Mouse (Mus musculus) limb, embryonic 11.5 days (tissue): Measurements from ENCODE around the gene Stard9. TPM values are rescaled to one million over a fixed set of nuclear protein-coding genes. Genes with fewer than 3 reads are reported as not detected.

Experiments used
- ATAC-seq: fragments of 200-750 bp; cut with Nextera tagmentation; 2 replicates; pipeline ENCODE4 v1.8.0; 2017; ENCODE audit warnings: low read depth; ENCODE audit not compliant: insufficient number of reproducible peaks, low FRiP score, low TSS enrichment
- DNase-seq: peaks from one replicate; pipeline ENCODE4 v3.0.0-alpha.2; 2015; ENCODE audit warnings: low spot score
- H3K27ac ChIP-seq: fragments of 300-500 bp; sonication (generic); replicated peaks from 2 replicates; pipeline ENCODE4 v1.5.1; 2014; ENCODE audit warnings: low read depth, mild to moderate bottlenecking, low read length
- H3K27me3 ChIP-seq: fragments of 300-500 bp; sonication (generic); 2 replicates; pipeline ENCODE4 v1.6.1; 2014; ENCODE audit warnings: mild to moderate bottlenecking, low read length, mixed read lengths; ENCODE audit not compliant: control insufficient read depth, insufficient read depth
- H3K36me3 ChIP-seq: fragments of 300-500 bp; sonication (generic); 2 replicates; pipeline ENCODE4 v1.6.1; 2014; ENCODE audit warnings: mild to moderate bottlenecking, low read length, moderate library complexity, mixed read lengths; ENCODE audit not compliant: control insufficient read depth, insufficient read depth
- H3K4me1 ChIP-seq: fragments of 300-500 bp; sonication (generic); 2 replicates; pipeline ENCODE4 v1.6.1; 2014; ENCODE audit warnings: low read length, mixed read lengths; ENCODE audit not compliant: control insufficient read depth, insufficient read depth
- H3K4me2 ChIP-seq: fragments of 300-500 bp; sonication (generic); 2 replicates; pipeline ENCODE4 v1.6.1; 2014; ENCODE audit warnings: low read depth, mild to moderate bottlenecking, moderate library complexity; ENCODE audit not compliant: severe bottlenecking
- H3K4me3 ChIP-seq: fragments of 300-500 bp; sonication (generic); 2 replicates; pipeline ENCODE4 v1.5.1; 2014; ENCODE audit warnings: low read depth, low read length
- H3K9ac ChIP-seq: fragments of 300-500 bp; sonication (generic); 2 replicates; pipeline ENCODE4 v1.6.1; 2014; ENCODE audit warnings: mild to moderate bottlenecking, low read length
- H3K9me3 ChIP-seq: fragments of 300-500 bp; sonication (generic); 2 replicates; pipeline ENCODE4 v1.6.1; 2016; ENCODE audit warnings: low read length; ENCODE audit not compliant: control insufficient read depth
- WGBS: fragments of 180-500 bp; shearing (Covaris S2); extraction: QIAGEN DNeasy Blood & Tissue Kit; methylation state at CpG from one replicate; pipeline ENCODE4 v1.1.7; 2014; 5-methylcytosine and 5-hydroxymethylcytosine counted together
- polyA plus RNA-seq: library from polyadenylated mRNA; unstranded; fragments of >200 nt; fragmentation: Nextera tagmentation; extraction: Ambion mirVana; gene quantifications from 2 replicates; pipeline ENCODE4 v1.2.1, GENCODE M21; 2014

Stard9 gene
- polyA plus RNA-seq, 1 experiment from 2014 or later, result 4.2 TPM

DNA sequence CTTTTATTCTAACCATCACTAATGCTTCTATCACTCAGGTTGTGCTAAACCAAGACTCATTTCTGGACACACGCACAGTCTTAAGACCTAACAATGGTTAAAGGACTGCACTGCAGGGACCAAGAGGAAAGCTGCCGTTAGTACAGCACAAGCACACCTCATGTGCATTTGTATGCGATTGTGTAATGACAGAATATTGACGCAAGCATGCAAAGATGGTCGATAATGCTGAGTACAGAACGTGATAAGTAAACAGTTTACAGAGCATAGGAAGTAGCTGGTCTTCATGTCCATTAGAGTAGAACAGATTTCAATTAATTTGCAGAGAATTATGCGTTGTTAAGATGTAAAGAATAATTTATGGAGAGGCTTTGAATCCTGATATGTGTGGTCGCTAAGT, 11.9 kb downstream of the Stard9 start:
- 93% methylated on average over 8 of the region's 8 CpGs for WGBS
- H3K4me1 ChIP-seq, result no peaks in the 10 kb centered on the region
- no peak for ATAC-seq

GRCm38 (mm10) chr2:120643836-120644235, 14.9 kb downstream of the Stard9 start:
- Histone ChIP-seq H3K9me3 (no peaks in the 10 kb centered on the region), H3K36me3 (no peaks in the 10 kb centered on the region), H3K27me3 (no peaks in the 10 kb centered on the region), H3K27ac (no peak overlapping the region), H3K4me2 (no peak overlapping the region), H3K4me3 (no peak overlapping the region), H3K4me1 (no peaks in the 10 kb centered on the region), H3K9ac (no peak overlapping the region)
- ATAC-seq (no peak), DNase-seq (no peak)
- 77% methylated on average over 7 of the region's 7 CpGs for WGBS

More for the DNA sequence above, 11.9 kb downstream of the Stard9 start:
- H3K27ac ChIP-seq, result no peak overlapping the region
- no peak overlapping the region for H3K9ac ChIP-seq
- H3K4me3 ChIP-seq, result no peak overlapping the region
- no peaks in the 10 kb centered on the region for H3K36me3 ChIP-seq
- H3K4me2 ChIP-seq, result no peak overlapping the region
- H3K9me3 ChIP-seq, result no peaks in the 10 kb centered on the region
- no peak for DNase-seq
- H3K27me3 ChIP-seq, result no peaks in the 10 kb centered on the region

- Histone ChIP-seq H3K27ac (no peak overlapping the region), H3K27me3 (no peaks in the 10 kb centered on the region), H3K9ac (no peak overlapping the region), H3K36me3 (no peaks in the 10 kb centered on the region), H3K9me3 (no peaks in the 10 kb centered on the region), H3K4me3 (no peak overlapping the region), H3K4me2 (no peak overlapping the region), H3K4me1 (no peaks in the 10 kb centered on the region)
- ATAC-seq (no peak), DNase-seq (no peak)
- WGBS, result 51% methylated on average over 4 of the region's 4 CpGs
These were observed 17.9 kb downstream of the Stard9 start for GRCm38 (mm10) chr2:120646777-120647176.

- no peaks in the 10 kb centered on the region for H3K4me1 ChIP-seq
- no peak overlapping the region for H3K4me3 ChIP-seq
- DNase-seq (no peak), ATAC-seq (no peak)
- H3K27ac ChIP-seq, result no peak overlapping the region
- H3K27me3 ChIP-seq, result no peaks in the 10 kb centered on the region
- no peak overlapping the region for H3K4me2 ChIP-seq
- no peaks in the 10 kb centered on the region for H3K36me3 ChIP-seq
- WGBS, result 81% methylated on average over 7 of the region's 7 CpGs
- no peaks in the 10 kb centered on the region for H3K9me3 ChIP-seq
- H3K9ac ChIP-seq, result no peak overlapping the region
These were observed 23.5 kb downstream of the Stard9 start for GRCm38 (mm10) chr2:120652256-120652924.

GRCm38 (mm10) chr2:120652925-120653284, 24.0 kb downstream of the Stard9 start:
- Histone ChIP-seq H3K27ac (no peak overlapping the region), H3K9ac (no peak overlapping the region), H3K27me3 (no peaks in the 10 kb centered on the region), H3K4me2 (no peak overlapping the region), H3K36me3 (no peaks in the 10 kb centered on the region), H3K4me3 (no peak overlapping the region), H3K4me1 (no peaks in the 10 kb centered on the region), H3K9me3 (no peaks in the 10 kb centered on the region)
- no peak for DNase-seq
- ATAC-seq, result no peak
- WGBS, result 91% methylated on average over 7 of the region's 7 CpGs

GRCm38 (mm10) chr2:120654693-120655092, 25.8 kb downstream of the Stard9 start:
- Histone ChIP-seq H3K9ac (no peak overlapping the region), H3K27ac (no peak overlapping the region), H3K4me1 (no peaks in the 10 kb centered on the region), H3K4me2 (no peak overlapping the region), H3K9me3 (no peaks in the 10 kb centered on the region), H3K36me3 (no peaks in the 10 kb centered on the region), H3K27me3 (no peaks in the 10 kb centered on the region), H3K4me3 (no peak overlapping the region)
- ATAC-seq, result no peak
- no peak for DNase-seq
- WGBS, result 83% methylated on average over 2 of the region's 2 CpGs

DNA sequence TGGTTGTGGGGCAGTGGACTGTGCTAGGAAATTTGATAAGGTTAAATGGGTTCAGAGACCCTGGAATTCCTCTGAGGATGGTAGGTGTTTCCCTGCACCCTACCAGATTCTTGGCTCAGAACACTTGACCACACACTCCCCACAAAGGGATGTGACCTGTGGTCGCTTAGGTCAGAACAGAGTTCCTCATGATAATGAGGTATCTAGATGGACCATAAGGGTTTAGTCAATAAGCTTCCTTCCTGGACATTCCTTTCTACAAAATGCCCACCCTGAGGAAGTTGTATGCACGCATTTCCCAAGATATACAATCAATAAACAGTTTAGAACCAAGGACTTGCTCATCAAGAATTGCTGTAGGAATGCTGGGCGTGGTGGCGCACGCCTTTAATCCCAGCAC, 27.0 kb downstream of the Stard9 start:
- ATAC-seq, result no peak
- no peak for DNase-seq

DNA sequence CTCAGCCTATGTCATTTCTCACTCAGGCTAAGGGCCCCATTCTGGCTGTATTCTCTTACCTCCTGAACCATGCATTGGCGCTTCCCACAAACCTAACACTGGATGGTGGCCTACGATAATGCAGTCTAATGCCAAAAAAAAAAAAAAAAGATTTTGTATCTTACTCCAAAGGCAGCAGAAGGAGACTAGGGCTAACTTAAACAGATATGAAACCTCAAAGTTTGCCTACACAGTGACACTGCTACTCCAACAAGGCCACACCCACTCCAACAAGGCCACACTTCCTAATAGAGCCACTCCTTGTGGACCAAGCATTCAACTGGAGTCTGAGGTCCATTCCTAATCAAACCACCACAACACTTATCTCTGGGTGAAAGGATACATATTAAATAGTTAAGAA, 27.8 kb downstream of the Stard9 start:
- H3K27me3 ChIP-seq, result no peaks in the 10 kb centered on the region
- ATAC-seq (no peak), DNase-seq (no peak)
- no peaks in the 10 kb centered on the region for H3K9me3 ChIP-seq
- H3K36me3 ChIP-seq, result no peaks in the 10 kb centered on the region
- no peak overlapping the region for H3K9ac ChIP-seq
- no peaks in the 10 kb centered on the region for H3K4me1 ChIP-seq
- H3K27ac ChIP-seq, result no peak overlapping the region
- no peak overlapping the region for H3K4me2 ChIP-seq
- WGBS, result 90% methylated on average over 2 of the region's 2 CpGs
- no peak overlapping the region for H3K4me3 ChIP-seq

More for the DNA sequence above, 27.0 kb downstream of the Stard9 start:
- H3K9ac ChIP-seq, result no peak overlapping the region
- no peaks in the 10 kb centered on the region for H3K9me3 ChIP-seq
- no peak overlapping the region for H3K4me2 ChIP-seq
- H3K4me1 ChIP-seq, result no peaks in the 10 kb centered on the region
- no peak overlapping the region for H3K4me3 ChIP-seq
- H3K27ac ChIP-seq, result no peak overlapping the region
- 91% methylated on average over 5 of the region's 5 CpGs for WGBS
- no peaks in the 10 kb centered on the region for H3K27me3 ChIP-seq
- H3K36me3 ChIP-seq, result no peaks in the 10 kb centered on the region

DNA sequence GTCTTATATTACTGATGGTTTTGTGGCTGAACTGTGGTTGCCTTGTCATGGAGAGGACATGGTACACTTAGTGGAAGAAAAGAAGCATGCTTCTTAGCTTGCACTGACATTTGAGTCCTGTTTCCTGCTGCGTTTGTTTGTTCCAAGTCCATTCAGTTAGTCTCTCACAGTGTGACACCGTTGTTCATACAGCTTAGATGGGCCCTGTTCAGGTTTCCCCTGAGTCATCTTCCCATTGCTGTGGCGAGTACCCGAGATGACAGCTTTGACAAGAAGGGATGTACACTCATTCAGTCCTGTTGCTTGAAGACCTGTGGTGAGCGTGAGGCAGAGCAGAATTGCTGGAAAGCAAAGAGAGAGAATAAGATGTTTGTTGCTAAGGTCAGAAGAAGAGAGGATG, 29.6 kb downstream of the Stard9 start:
- Histone ChIP-seq H3K36me3 (no peaks in the 10 kb centered on the region), H3K4me3 (no peak overlapping the region), H3K27ac (no peak overlapping the region), H3K4me1 (no peaks in the 10 kb centered on the region), H3K9me3 (no peaks in the 10 kb centered on the region), H3K27me3 (no peaks in the 10 kb centered on the region), H3K9ac (no peak overlapping the region), H3K4me2 (no peak overlapping the region)
- no peak for ATAC-seq
- no peak for DNase-seq
- WGBS, result 79% methylated on average over 5 of the region's 5 CpGs
